Mouse (Mus musculus): ENCODE measurements around the gene Duox1. TPM values are rescaled to one million over a fixed set of nuclear protein-coding genes. Genes with fewer than 3 reads are reported as not detected.
A peak's percentile ranks its signal among the peaks of the same experiment; 100 is the strongest.

The Duox1 gene
- polyA plus RNA-seq, 1 experiment from 2014 or later, result 0.07 TPM

DNA sequence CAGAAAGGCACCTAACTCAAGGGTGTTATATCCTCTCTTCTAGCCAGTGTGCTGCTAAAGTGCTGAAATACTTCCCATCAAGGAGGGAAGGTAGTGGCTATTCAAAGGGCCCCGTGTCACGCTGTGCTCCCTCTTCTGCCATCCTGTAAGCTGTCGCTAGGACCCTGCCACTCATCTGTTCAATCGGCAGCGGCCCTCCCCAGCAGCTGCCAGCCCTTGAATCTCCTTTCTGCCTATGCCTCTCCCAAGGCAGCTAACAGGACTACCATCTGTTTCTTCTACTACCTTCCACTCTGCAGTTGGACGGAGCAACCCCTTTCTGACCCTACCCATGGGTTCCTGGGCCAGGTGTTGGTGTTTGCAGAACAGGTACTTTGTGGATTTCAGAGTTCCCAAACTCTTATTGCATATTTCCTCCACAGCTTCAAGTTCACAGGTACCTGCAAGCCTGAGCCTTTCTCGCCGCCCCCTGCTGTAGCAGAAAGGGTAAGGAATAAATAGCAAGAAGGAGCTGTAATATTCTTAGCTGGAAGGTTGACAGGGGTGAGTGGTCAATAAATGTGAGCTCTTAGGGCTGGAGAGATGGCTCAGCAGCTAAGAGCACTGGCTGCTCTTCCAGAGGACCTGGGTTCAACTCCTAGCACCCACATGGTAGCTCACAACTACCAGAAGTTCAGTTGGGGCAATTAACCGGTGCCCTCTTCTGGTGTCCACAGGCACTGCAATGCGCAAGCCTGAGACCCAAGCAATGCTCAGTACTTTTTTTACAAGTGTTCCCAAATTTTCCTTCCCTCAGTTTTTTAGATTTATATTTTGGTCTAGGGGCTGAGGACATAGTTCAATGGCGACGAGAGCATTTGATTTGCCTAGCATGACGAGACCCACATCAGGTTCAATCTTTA, 47.4 kb downstream of the Duox1 start:
- peaks cover 53% of the 10 kb centered on the region for H3K36me3 ChIP-seq (replicated peaks)
- WGBS, result 87% methylated on average over 13 of the region's 13 CpGs
- no peaks in the 10 kb centered on the region for H3K9me3 ChIP-seq
- H3K27me3 ChIP-seq (replicated peaks; ENCODE audit: low read depth, poor library complexity, severe bottlenecking), result no peaks in the 10 kb centered on the region
- DNase-seq (ENCODE audit: low spot score), result no peak
- H3K27ac ChIP-seq (replicated peaks), result no peak overlapping the region
- H3K4me1 ChIP-seq, result peaks cover 43% of the 10 kb centered on the region
- no peak overlapping the region for H3K4me3 ChIP-seq

DNA sequence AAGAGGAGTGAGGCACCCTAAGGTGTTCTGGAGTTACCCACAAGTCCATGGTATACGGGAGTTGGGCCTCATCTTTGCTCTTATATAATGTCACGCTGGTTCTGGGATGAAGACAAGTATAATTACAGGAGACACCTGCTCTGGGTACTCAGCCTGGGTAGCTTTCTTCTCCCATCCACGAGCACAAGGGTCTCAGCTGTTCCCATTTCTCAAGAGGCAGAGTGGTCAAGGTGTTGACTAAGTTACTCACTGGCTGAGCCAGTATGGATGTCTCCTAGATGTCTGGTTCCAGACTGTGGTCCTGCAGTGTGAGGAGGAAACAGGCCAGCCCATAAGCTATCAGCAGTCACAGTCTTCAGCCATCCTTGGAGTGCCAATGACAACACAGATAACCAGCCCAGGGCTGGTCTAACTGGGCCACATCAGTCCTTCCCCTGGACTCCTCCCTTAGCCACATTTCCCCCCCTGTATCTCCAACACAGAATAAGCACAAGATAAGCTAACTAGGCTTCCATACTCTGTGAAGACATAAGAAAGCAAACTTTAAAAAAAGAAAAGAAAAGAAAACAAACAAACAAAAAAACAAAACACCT, 49.0 kb downstream of the Duox1 start:
- Histone ChIP-seq H3K36me3 (replicated peaks) (peaks cover 40% of the 10 kb centered on the region), H3K4me1 (peaks cover 52% of the 10 kb centered on the region), H3K27me3 (replicated peaks; ENCODE audit: low read depth, poor library complexity, severe bottlenecking) (peaks cover 1% of the 10 kb centered on the region), H3K27ac (replicated peaks) (no peak overlapping the region), H3K9me3 (no peaks in the 10 kb centered on the region), H3K4me3 (no peak overlapping the region)
- DNase-seq (ENCODE audit: low spot score), result no peak
- WGBS, result 90% methylated on average over 3 of the region's 3 CpGs

DNA sequence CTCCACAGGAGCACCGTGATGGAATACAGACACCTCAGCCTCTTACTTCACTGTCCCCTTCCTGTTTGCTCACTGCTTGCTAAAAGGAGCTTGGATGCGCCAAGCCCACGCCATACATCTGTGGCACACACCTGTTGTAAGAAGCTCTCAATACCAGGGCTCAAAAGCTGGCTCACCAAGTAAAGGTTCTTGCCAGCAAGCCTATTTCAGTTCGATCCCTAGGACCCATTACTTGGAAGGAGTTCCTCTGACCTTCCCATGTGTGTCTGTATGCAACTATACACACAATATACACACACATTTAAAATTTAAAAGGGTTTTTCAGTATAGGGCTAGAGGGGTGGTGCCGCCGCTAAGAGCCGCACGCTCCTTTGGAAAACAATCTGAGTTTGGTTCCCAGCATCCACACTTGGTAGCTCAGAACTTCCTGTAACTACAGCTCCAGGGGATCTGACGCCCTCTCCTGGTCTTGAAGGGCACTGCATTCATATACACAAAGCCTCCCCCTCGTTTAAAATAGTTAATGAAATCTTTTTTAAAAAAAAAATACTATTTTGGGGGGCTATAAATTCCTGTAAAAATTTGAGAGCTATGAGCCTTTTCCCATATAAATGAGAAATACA, 49.9 kb downstream of the Duox1 start:
- WGBS, result 88% methylated on average over 10 of the region's 10 CpGs
- no peak overlapping the region for H3K4me3 ChIP-seq
- H3K27ac ChIP-seq (replicated peaks), result no peak overlapping the region
- DNase-seq (ENCODE audit: low spot score), result no peak
- H3K36me3 ChIP-seq (replicated peaks), result peaks cover 31% of the 10 kb centered on the region
- peaks cover 55% of the 10 kb centered on the region for H3K4me1 ChIP-seq
- peaks cover 10% of the 10 kb centered on the region for H3K27me3 ChIP-seq (replicated peaks; ENCODE audit: low read depth, poor library complexity, severe bottlenecking)
- no peaks in the 10 kb centered on the region for H3K9me3 ChIP-seq

DNA sequence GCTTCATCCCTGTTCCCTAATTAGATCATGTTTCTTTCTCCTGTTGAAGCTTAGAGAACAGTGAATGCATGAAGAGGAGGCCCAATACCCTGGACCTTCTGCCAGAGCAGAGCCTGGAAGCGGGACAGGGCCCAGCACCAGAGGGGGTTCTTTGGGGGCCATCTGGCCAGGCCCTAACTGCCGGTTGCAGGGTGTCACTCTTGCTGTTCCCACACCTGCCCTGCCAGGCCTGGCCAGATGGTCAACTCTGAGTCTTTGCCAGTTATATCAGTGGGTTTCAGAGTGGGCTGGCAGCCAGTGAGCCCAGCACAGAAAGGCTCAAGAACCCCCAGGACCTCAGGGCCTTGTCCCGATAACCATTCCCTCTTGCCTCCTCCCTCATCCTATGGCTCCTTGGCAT, 50.6 kb downstream of the Duox1 start:
- peaks cover 17% of the 10 kb centered on the region for H3K27me3 ChIP-seq (replicated peaks; ENCODE audit: low read depth, poor library complexity, severe bottlenecking)
- peak overlapping the region; percentile 54; the same call in 1 of the 2 replicates for H3K27ac ChIP-seq (replicated peaks)
- H3K4me3 ChIP-seq, result peak overlapping the region; percentile 97; the same call in 1 of the 2 replicates
- no peaks in the 10 kb centered on the region for H3K9me3 ChIP-seq
- H3K36me3 ChIP-seq (replicated peaks), result peaks cover 29% of the 10 kb centered on the region
- peaks cover 50% of the 10 kb centered on the region for H3K4me1 ChIP-seq
- 84% methylated on average over 3 of the region's 3 CpGs for WGBS
- DNase-seq (ENCODE audit: low spot score), result no peak

DNA sequence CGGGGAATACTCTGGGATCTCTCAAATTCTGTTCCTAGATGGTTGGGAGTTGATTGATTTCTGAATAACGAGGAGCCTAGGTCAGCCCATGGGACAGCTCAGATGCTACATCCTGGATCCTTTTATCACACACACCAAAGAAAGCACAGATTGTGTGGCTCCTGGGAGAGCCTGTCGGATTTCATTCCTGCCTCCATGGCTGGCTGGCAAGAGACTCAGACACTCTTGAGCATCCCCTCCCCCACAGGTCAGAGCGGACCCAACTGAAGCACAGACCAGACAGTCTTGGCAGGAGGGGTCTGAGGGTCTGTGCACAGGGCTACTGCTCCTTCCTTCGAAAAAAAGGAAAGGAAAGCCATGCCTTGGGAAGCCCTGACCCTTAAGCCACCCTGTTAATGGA, 51.2 kb downstream of the Duox1 start:
- Histone ChIP-seq H3K4me3 (peak overlapping the region; percentile 97), H3K9me3 (no peaks in the 10 kb centered on the region), H3K4me1 (peaks cover 47% of the 10 kb centered on the region), H3K36me3 (replicated peaks) (peaks cover 28% of the 10 kb centered on the region), H3K27me3 (replicated peaks; ENCODE audit: low read depth, poor library complexity, severe bottlenecking) (peaks cover 20% of the 10 kb centered on the region), H3K27ac (replicated peaks) (peak overlapping the region; percentile 54; the same call in 1 of the 2 replicates)
- 28% methylated on average over 5 of the region's 5 CpGs for WGBS
- DNase-seq (ENCODE audit: low spot score), result peak; percentile 27

DNA sequence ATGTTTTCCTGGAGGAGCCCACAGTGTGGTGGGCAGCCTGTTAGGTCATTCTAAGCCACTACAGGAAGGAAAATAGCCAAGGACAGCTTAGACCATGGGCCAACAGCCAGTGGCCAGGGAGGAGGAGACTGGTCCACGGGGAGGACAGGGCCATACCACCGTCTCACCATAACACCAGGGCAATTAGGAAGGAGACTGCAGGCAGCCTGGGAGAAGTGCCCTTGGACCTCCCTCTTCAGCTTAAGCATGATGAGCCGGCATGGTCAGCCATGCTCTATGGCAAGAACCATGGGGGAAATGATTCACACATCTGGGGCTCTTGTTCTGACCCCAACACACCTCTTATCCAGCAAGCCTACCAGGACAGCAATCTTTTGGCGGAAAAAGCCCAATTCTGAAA, 51.7 kb downstream of the Duox1 start:
- Histone ChIP-seq H3K27ac (replicated peaks) (peak overlapping the region; percentile 96), H3K4me1 (peaks cover 42% of the 10 kb centered on the region), H3K4me3 (peak overlapping the region; percentile 97), H3K36me3 (replicated peaks) (peaks cover 23% of the 10 kb centered on the region), H3K9me3 (no peaks in the 10 kb centered on the region), H3K27me3 (replicated peaks; ENCODE audit: low read depth, poor library complexity, severe bottlenecking) (peaks cover 25% of the 10 kb centered on the region)
- DNase-seq (ENCODE audit: low spot score), result no peak
- 34% methylated on average over 4 of the region's 4 CpGs for WGBS

DNA sequence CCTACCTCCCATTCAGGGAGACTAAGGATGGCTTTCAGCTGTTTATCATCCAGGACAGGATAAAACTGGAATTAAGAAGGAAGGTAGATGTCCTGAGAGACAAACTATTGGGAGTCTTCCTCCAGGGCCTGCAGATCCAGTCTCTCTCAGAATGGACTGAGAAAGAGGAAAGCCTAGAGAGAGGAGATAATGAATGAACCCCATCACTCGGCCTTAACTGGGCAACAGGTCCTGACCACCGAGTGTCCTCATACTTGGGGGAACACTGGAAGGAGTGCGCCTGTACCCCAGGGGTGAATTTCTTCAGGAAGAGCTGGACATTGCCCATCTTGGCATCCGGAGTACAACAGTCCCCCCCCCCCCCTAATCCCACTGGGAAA, 52.2 kb downstream of the Duox1 start:
- no peak for DNase-seq (ENCODE audit: low spot score)
- peak overlapping the region; percentile 96 for H3K27ac ChIP-seq (replicated peaks)
- peak overlapping the region; percentile 97 for H3K4me3 ChIP-seq
- H3K36me3 ChIP-seq (replicated peaks), result peaks cover 19% of the 10 kb centered on the region
- WGBS, result 12% methylated on average over 4 of the region's 4 CpGs
- peaks cover 37% of the 10 kb centered on the region for H3K4me1 ChIP-seq
- no peaks in the 10 kb centered on the region for H3K9me3 ChIP-seq
- H3K27me3 ChIP-seq (replicated peaks; ENCODE audit: low read depth, poor library complexity, severe bottlenecking), result peaks cover 27% of the 10 kb centered on the region

DNA sequence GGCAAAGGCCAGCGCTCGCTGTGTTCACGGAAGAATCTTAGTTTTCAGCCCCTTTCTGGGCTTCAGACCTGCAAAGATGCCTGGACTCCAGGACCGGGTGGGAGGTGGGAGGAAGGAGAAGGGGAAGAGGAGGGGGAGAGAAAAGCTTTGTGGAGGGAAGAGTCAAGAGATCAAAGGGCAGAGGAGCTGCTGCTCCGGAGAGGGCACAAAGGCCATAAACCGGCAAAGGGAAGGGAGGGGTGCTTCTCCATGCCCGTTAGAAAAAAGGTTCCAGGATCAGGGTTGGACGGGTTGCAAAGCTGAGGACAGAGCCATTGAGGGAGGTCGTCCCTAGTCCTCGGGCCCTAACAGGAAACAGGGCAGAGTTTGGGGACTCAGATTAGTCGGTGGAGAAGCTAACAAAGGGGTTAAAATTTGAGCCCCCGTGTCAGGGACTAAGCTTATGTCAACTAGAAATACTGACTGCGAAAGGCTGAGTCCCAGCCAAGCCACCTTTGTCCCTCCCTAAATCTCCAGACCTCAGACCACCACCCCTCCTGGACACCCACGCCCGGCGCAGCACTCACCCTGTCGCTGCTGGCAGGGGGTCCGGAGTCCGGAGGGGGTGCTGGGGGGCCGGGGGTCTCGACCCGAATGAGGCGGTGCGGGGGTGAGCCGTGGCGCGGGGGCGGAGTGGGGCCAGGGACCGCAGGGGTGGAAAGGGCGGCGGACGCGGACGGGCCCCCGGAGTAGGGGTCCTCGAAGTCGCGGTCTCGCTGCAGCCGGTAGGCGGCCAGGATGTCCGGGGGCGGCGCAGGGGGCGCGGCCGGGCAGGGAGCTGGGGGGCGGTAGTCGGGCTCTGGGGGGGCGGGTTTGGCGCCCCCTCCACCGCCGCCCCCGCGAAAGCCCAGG, 52.9 kb downstream of the Duox1 start:
- under 1% methylated on average over 53 of the region's 55 CpGs for WGBS
- peaks cover 36% of the 10 kb centered on the region for H3K4me1 ChIP-seq
- no peaks in the 10 kb centered on the region for H3K9me3 ChIP-seq
- H3K27me3 ChIP-seq (replicated peaks; ENCODE audit: low read depth, poor library complexity, severe bottlenecking), result peaks cover 28% of the 10 kb centered on the region
- peak overlapping the region; percentile 96 for H3K27ac ChIP-seq (replicated peaks)
- peaks cover 13% of the 10 kb centered on the region for H3K36me3 ChIP-seq (replicated peaks)
- peak; percentile 46 for DNase-seq (ENCODE audit: low spot score)
- H3K4me3 ChIP-seq, result peak overlapping the region; percentile 97

DNA sequence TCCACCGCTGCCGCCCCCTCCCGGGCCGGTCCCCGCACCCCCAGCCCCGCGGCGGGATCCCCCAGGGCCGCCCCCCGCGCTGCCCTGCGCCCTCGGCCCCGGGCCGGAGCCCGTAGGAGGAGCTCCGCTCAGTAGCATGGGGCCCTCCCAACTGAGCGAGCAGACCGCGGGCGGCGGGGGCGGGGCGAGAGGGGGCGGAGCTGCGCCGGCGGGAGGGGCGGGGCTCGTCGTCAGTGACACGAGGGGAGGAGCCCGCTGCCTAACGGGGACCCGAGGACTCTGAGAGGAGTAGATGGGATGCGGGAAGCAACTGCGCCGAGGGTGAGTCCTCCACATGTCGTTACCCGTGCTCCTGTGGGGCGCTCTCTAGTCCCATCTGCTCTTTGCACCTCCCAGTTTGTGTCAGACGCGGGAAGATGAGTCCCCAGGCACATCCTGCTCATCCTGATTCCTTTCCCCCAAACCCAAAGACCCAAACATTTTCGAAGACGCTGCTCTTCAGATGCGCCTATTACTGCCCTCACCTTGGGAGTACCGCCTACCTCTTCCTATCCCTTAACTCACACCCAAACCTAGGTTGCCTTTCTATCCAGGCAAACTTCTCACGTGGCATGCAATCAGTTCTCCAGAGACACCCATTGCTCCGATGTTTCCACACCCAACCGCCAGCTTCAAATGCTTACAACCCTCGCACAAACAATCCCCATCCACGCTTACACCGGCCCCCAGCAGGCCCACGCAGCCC, 53.7 kb downstream of the Duox1 start, which contains the start of gene Shf:
Shf (minus strand) TSS at position 168 of the 745 bp plus-strand sequence.
- WGBS, result under 1% methylated on average over 53 of the region's 54 CpGs
- Histone ChIP-seq H3K4me1 (peaks cover 36% of the 10 kb centered on the region), H3K4me3 (peak within 1 kb of the TSS; percentile 97), H3K36me3 (replicated peaks) (peaks cover 4% of the 10 kb centered on the region), H3K27me3 (replicated peaks; ENCODE audit: low read depth, poor library complexity, severe bottlenecking) (peaks cover 28% of the 10 kb centered on the region), H3K27ac (replicated peaks) (peak within 1 kb of the TSS; percentile 96), H3K9me3 (no peaks in the 10 kb centered on the region)
- DNase-seq (ENCODE audit: low spot score), result peak; percentile 97

DNA sequence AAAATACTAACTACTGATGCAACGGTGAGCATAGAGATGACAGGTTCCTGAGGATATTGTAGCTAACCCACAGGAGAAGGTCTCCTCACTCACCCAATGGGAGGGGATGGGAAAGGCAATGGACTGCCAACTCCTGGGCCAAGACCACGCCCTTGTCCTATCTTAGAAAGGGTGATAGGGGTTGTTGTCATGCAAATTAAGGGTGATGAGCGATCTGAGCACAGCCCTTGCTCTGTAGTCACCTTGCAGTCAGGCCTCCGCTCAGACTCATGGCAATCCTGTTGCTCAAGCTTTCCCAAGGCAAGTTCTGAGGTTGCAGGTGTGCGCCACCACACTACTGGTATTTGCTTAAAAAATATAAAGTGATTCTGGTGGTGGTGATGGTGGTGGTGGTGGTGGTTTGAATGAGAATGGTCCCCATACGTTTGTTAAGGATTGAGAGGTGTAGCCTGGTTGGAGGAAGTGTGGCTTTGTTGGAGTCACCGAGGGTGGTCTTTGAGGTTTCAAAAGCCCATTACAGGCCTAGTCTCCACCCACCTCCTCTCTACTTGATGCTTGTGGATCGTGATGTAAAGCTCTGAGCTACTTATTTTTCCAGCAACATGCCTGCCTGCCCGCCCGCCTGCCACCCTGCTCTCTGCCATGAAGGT, 54.8 kb downstream of the Duox1 start:
- no peak for DNase-seq (ENCODE audit: low spot score)
- H3K27me3 ChIP-seq (replicated peaks; ENCODE audit: low read depth, poor library complexity, severe bottlenecking), result peaks cover 28% of the 10 kb centered on the region
- peaks cover 36% of the 10 kb centered on the region for H3K4me1 ChIP-seq
- no peak overlapping the region for H3K27ac ChIP-seq (replicated peaks)
- H3K4me3 ChIP-seq, result no peak overlapping the region
- H3K9me3 ChIP-seq, result no peaks in the 10 kb centered on the region
- H3K36me3 ChIP-seq (replicated peaks), result no peaks in the 10 kb centered on the region
- WGBS, result 24% methylated on average over 10 of the region's 10 CpGs

DNA sequence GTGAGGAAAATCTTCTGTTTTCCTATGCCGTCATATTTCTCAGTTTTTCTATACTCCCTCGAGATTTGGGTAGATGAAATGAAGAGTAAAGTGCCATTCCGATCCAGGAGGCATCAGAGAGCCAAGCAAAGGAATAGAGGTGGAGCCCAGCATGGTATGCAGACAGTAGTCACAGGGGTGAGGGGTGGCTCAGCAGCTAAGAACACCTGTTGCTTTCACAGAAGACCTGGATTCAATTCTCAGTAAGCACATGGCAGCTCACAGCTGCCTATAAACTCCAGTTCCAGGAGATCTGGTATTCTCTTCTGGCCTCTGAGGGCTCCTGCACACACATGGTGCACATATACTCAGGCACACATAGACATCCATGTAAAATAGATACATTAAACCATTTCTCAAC, 56.6 kb downstream of the Duox1 start:
- WGBS, result 70% methylated on average over 3 of the region's 3 CpGs
- DNase-seq (ENCODE audit: low spot score), result no peak
- no peaks in the 10 kb centered on the region for H3K9me3 ChIP-seq
- H3K27ac ChIP-seq (replicated peaks), result no peak overlapping the region
- peaks cover 23% of the 10 kb centered on the region for H3K4me1 ChIP-seq
- H3K36me3 ChIP-seq (replicated peaks), result no peaks in the 10 kb centered on the region
- no peak overlapping the region for H3K4me3 ChIP-seq
- peaks cover 28% of the 10 kb centered on the region for H3K27me3 ChIP-seq (replicated peaks; ENCODE audit: low read depth, poor library complexity, severe bottlenecking)

Data from embryonic facial prominence, embryonic 10.5 days (tissue).